In the genomic region with DNA sequence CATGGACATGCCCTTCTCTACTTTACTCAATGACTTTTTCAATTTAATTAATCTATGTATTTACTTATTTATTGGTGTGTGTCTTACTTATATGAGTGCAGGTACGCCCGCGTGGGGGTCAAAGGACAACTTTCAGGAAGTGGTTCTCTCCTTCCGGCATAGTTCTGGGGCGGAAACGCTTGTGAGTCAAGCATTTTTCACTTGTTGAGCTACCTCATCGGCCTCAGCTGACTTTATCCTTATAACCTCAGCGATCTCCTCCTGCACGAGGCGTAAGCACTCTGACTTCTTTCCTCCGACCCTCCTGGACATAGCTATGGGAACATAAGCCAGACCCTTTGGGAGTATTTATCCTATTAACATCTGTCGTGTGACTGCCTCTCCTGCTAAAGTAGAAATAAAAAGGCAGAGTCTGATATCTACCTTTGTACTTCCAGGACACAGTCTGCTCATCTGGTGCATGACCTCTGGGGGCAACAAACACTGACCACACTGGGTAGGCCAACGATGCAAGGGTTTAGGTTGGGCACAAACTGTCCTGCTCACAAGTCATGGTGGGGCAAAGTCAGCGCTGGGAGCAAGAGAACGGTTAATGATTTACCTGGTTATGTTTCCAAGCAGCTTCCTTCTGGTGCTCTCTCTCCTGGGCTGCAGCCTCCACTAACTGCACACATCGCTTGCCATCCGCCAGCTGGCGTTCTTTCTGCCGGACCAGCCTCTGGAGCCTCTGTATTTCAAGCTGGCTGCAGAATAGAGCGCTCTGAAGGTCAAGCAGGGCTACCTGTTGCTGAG, we compare ENCODE assay signal across 14 mouse cellular contexts.
DNase-seq lines count a peak whose midpoint lies in the region; ATAC-seq and TF ChIP-seq lines count a peak whose summit lies in the region.
"Had no signal": no experiment of that assay in that cellular context is flagged by ENCODE, and none has a peak within 500 bp of the region (broad histone marks: within the 10 kb centered on the region; RNA-seq: fewer than 3 reads in every experiment).

No protein-coding gene starts in this region.

- H3K36me3 ChIP-seq in stomach, embryonic 15.5 days = peaks cover 43% of the 10 kb centered on the region
- H3K36me3 ChIP-seq in lung, postnatal 0 days (ENCODE audit: insufficient read depth, low read length) = peaks cover 33% of the 10 kb centered on the region

- DNase-seq in heart, adult 11 months = peak; percentile 90
- no peak for DNase-seq in heart, adult 18-20 months
- DNase-seq in kidney, adult 9 months = peak; percentile 97
- peak; percentile 39 for DNase-seq in liver
- DNase-seq in lung, postnatal 0 days (ENCODE audit: low spot score) = no peak
- no peak for DNase-seq in layer of hippocampus, adult 8-10 months (ENCODE audit: low spot score in 2 of 2)
- DNase-seq: adrenal gland, postnatal 25 days; embryo, embryonic 11 days; lung, postnatal 10 days; right cerebral cortex, postnatal 14 days had no signal

- no peak for TF ChIP-seq CTCF in lung, postnatal 0 days (IDR thresholded peaks at IDR 0.05)

- no peaks in the 10 kb centered on the region for H3K27me3 ChIP-seq in stomach, embryonic 15.5 days (replicated peaks)
- H3K27me3 ChIP-seq in lung, postnatal 0 days (replicated peaks; ENCODE audit: insufficient read depth, low read length) = no peaks in the 10 kb centered on the region

- no peak overlapping the region for H3K9ac ChIP-seq in stomach, embryonic 15.5 days
- no peak overlapping the region for H3K9ac ChIP-seq in lung, postnatal 0 days (replicated peaks; ENCODE audit: low read depth)

- H3K4me1 ChIP-seq in stomach, embryonic 15.5 days = no peaks in the 10 kb centered on the region
- no peaks in the 10 kb centered on the region for H3K4me1 ChIP-seq in lung, postnatal 0 days (ENCODE audit: insufficient read depth, low read depth, low read length)

- 0 out of 2 replicates have a peak overlapping the region, but pooled peaks have one; percentile 28 for H3K27ac ChIP-seq in stomach, embryonic 15.5 days
- no peak overlapping the region for H3K27ac ChIP-seq in lung, postnatal 0 days (ENCODE audit: low read length)
- H3K27ac ChIP-seq: limb, embryonic 10.5 days had no signal

- no peak overlapping the region for H3K4me2 ChIP-seq in stomach, embryonic 15.5 days
- no peak overlapping the region for H3K4me2 ChIP-seq in lung, postnatal 0 days (replicated peaks; ENCODE audit: low read depth, low read length)

- no peak overlapping the region for H3K4me3 ChIP-seq in stomach, embryonic 15.5 days (replicated peaks)
- no peak overlapping the region for H3K4me3 ChIP-seq in lung, postnatal 0 days (ENCODE audit: low read depth, low read length)
- H3K4me3 ChIP-seq: erythroblast, embryonic 14.5 days; limb, embryonic 10.5 days had no signal

- WGBS in stomach, embryonic 15.5 days = 77% methylated on average over 20 of the region's 20 CpGs
- 77% methylated on average over 20 of the region's 20 CpGs for WGBS in lung, postnatal 0 days

- no peak for TF ChIP-seq EP300 in lung, postnatal 0 days (IDR thresholded peaks at IDR 0.05)

- no peaks in the 10 kb centered on the region for H3K9me3 ChIP-seq in stomach, embryonic 15.5 days
- no peaks in the 10 kb centered on the region for H3K9me3 ChIP-seq in lung, postnatal 0 days (ENCODE audit: low read length)
- H3K9me3 ChIP-seq: limb, embryonic 10.5 days had no signal

- ATAC-seq in stomach, embryonic 15.5 days (ENCODE audit: insufficient read depth, low FRiP score, low read depth) = peak; percentile 83
- no peak for ATAC-seq in lung, postnatal 0 days
- ATAC-seq in cerebellum, adult (ENCODE audit: insufficient number of reproducible peaks, low FRiP score, low TSS enrichment) = no peak

Comparison
In these comparisons a context has a peak if more than half of its experiments do, and no peak if none do; other contexts are left out.
1. DNase-seq: peak in heart, adult 11 months (single experiment), kidney, adult 9 months (single experiment) and liver (single experiment); none in heart, adult 18-20 months (0 of 2), lung, postnatal 0 days (single experiment) and layer of hippocampus, adult 8-10 months (0 of 2).